Mouse (Mus musculus): Measurements from ENCODE around the gene Mkrn2. TPM values are rescaled to one million over a fixed set of nuclear protein-coding genes. Genes with fewer than 3 reads are reported as not detected.

The Mkrn2 gene
- polyA plus RNA-seq, 1 experiment: 42.8 TPM

- Histone ChIP-seq H3K27ac (ENCODE audit: insufficient read depth, low read length) (no peak overlapping the region), H3K36me3 (ENCODE audit: control insufficient read depth, insufficient read depth, low read length) (no peaks in the 10 kb centered on the region), H3K27me3 (ENCODE audit: control insufficient read depth, insufficient read depth, low read length) (no peaks in the 10 kb centered on the region), H3K4me3 (ENCODE audit: extremely low read depth, insufficient read depth, insufficient read length) (no peak overlapping the region), H3K4me1 (ENCODE audit: control insufficient read depth, insufficient read depth, insufficient read length) (no peaks in the 10 kb centered on the region; the same call in 1 of the 2 replicates)
- WGBS: 71% methylated on average over 5 of the region's 5 CpGs
- TF ChIP-seq POLR2A (IDR thresholded peaks at IDR 0.05; ENCODE audit: low read depth, low read length) (no peak), CTCF (IDR thresholded peaks at IDR 0.05; ENCODE audit: extremely low read depth, insufficient read depth, insufficient read length, insufficient replicate concordance) (no peak)
- no peak for DNase-seq (ENCODE audit: low read depth in 1 of 2, low spot score in 2 of 2)
Observed at GRCm38 (mm10) chr6:115577407-115577806, 24.3 kb upstream of the Mkrn2 start.

GRCm38 (mm10) chr6:115577941-115578340 lies 23.8 kb upstream of the Mkrn2 start:
- Histone ChIP-seq H3K4me1 (ENCODE audit: control insufficient read depth, insufficient read depth, insufficient read length) (peaks cover 2% of the 10 kb centered on the region; the same call in 1 of the 2 replicates), H3K27ac (ENCODE audit: insufficient read depth, low read length) (no peak overlapping the region), H3K27me3 (ENCODE audit: control insufficient read depth, insufficient read depth, low read length) (no peaks in the 10 kb centered on the region), H3K4me3 (ENCODE audit: extremely low read depth, insufficient read depth, insufficient read length) (no peak overlapping the region), H3K36me3 (ENCODE audit: control insufficient read depth, insufficient read depth, low read length) (no peaks in the 10 kb centered on the region)
- DNase-seq (ENCODE audit: low read depth in 1 of 2, low spot score in 2 of 2): no peak
- 92% methylated on average over 9 of the region's 9 CpGs for WGBS
- TF ChIP-seq CTCF (IDR thresholded peaks at IDR 0.05; ENCODE audit: extremely low read depth, insufficient read depth, insufficient read length, insufficient replicate concordance) (no peak), POLR2A (IDR thresholded peaks at IDR 0.05; ENCODE audit: low read depth, low read length) (no peak)

- no peak for DNase-seq (ENCODE audit: low read depth in 1 of 2, low spot score in 2 of 2)
- no peaks in the 10 kb centered on the region for H3K36me3 ChIP-seq (ENCODE audit: control insufficient read depth, insufficient read depth, low read length)
- no peaks in the 10 kb centered on the region for H3K27me3 ChIP-seq (ENCODE audit: control insufficient read depth, insufficient read depth, low read length)
- H3K27ac ChIP-seq (ENCODE audit: insufficient read depth, low read length): no peak overlapping the region
- peaks cover 5% of the 10 kb centered on the region; the same call in 1 of the 2 replicates for H3K4me1 ChIP-seq (ENCODE audit: control insufficient read depth, insufficient read depth, insufficient read length)
- H3K4me3 ChIP-seq (ENCODE audit: extremely low read depth, insufficient read depth, insufficient read length): no peak overlapping the region
- TF ChIP-seq POLR2A (IDR thresholded peaks at IDR 0.05; ENCODE audit: low read depth, low read length) (no peak), CTCF (IDR thresholded peaks at IDR 0.05; ENCODE audit: extremely low read depth, insufficient read depth, insufficient read length, insufficient replicate concordance) (no peak)
- WGBS: 72% methylated on average over 3 of the region's 3 CpGs
Observed at GRCm38 (mm10) chr6:115580810-115581209, 20.9 kb upstream of the Mkrn2 start.

GRCm38 (mm10) chr6:115582328-115583115 lies 19.2 kb upstream of the Mkrn2 start:
- Histone ChIP-seq H3K27ac (ENCODE audit: insufficient read depth, low read length) (no peak overlapping the region), H3K4me1 (ENCODE audit: control insufficient read depth, insufficient read depth, insufficient read length) (peaks cover 5% of the 10 kb centered on the region; the same call in 1 of the 2 replicates), H3K4me3 (ENCODE audit: extremely low read depth, insufficient read depth, insufficient read length) (no peak overlapping the region), H3K36me3 (ENCODE audit: control insufficient read depth, insufficient read depth, low read length) (no peaks in the 10 kb centered on the region), H3K27me3 (ENCODE audit: control insufficient read depth, insufficient read depth, low read length) (no peaks in the 10 kb centered on the region)
- no peak for TF ChIP-seq CTCF (IDR thresholded peaks at IDR 0.05; ENCODE audit: extremely low read depth, insufficient read depth, insufficient read length, insufficient replicate concordance)
- no peak for DNase-seq (ENCODE audit: low read depth in 1 of 2, low spot score in 2 of 2)
- WGBS: 53% methylated on average over 10 of the region's 10 CpGs

- H3K4me3 ChIP-seq (ENCODE audit: extremely low read depth, insufficient read depth, insufficient read length): no peak overlapping the region
- TF ChIP-seq CTCF (IDR thresholded peaks at IDR 0.05; ENCODE audit: extremely low read depth, insufficient read depth, insufficient read length, insufficient replicate concordance): no peak
- no peak for TF ChIP-seq POLR2A (IDR thresholded peaks at IDR 0.05; ENCODE audit: low read depth, low read length)
- H3K27me3 ChIP-seq (ENCODE audit: control insufficient read depth, insufficient read depth, low read length): no peaks in the 10 kb centered on the region
- 27% methylated on average over 6 of the region's 6 CpGs for WGBS
- H3K36me3 ChIP-seq (ENCODE audit: control insufficient read depth, insufficient read depth, low read length): no peaks in the 10 kb centered on the region
- H3K4me1 ChIP-seq (ENCODE audit: control insufficient read depth, insufficient read depth, insufficient read length): peaks cover 5% of the 10 kb centered on the region; the same call in 1 of the 2 replicates
- H3K27ac ChIP-seq (ENCODE audit: insufficient read depth, low read length): no peak overlapping the region
- DNase-seq (ENCODE audit: low read depth in 1 of 2, low spot score in 2 of 2): no peak
Observed at GRCm38 (mm10) chr6:115583430-115584125, 18.1 kb upstream of the Mkrn2 start.

GRCm38 (mm10) chr6:115584176-115584575 lies 17.5 kb upstream of the Mkrn2 start:
- no peaks in the 10 kb centered on the region for H3K36me3 ChIP-seq (ENCODE audit: control insufficient read depth, insufficient read depth, low read length)
- peaks cover 5% of the 10 kb centered on the region; the same call in 1 of the 2 replicates for H3K4me1 ChIP-seq (ENCODE audit: control insufficient read depth, insufficient read depth, insufficient read length)
- no peak overlapping the region for H3K27ac ChIP-seq (ENCODE audit: insufficient read depth, low read length)
- no peaks in the 10 kb centered on the region for H3K27me3 ChIP-seq (ENCODE audit: control insufficient read depth, insufficient read depth, low read length)
- WGBS: 58% methylated on average over 3 of the region's 3 CpGs
- H3K4me3 ChIP-seq (ENCODE audit: extremely low read depth, insufficient read depth, insufficient read length): no peak overlapping the region
- no peak for TF ChIP-seq CTCF (IDR thresholded peaks at IDR 0.05; ENCODE audit: extremely low read depth, insufficient read depth, insufficient read length, insufficient replicate concordance)
- DNase-seq (ENCODE audit: low read depth in 1 of 2, low spot score in 2 of 2): no peak

GRCm38 (mm10) chr6:115586321-115586720 lies 15.4 kb upstream of the Mkrn2 start:
- Histone ChIP-seq H3K4me3 (ENCODE audit: extremely low read depth, insufficient read depth, insufficient read length) (no peak overlapping the region), H3K27me3 (ENCODE audit: control insufficient read depth, insufficient read depth, low read length) (no peaks in the 10 kb centered on the region), H3K4me1 (ENCODE audit: control insufficient read depth, insufficient read depth, insufficient read length) (peaks cover 5% of the 10 kb centered on the region; the same call in 1 of the 2 replicates), H3K36me3 (ENCODE audit: control insufficient read depth, insufficient read depth, low read length) (no peaks in the 10 kb centered on the region), H3K27ac (ENCODE audit: insufficient read depth, low read length) (no peak overlapping the region)
- DNase-seq (ENCODE audit: low read depth in 1 of 2, low spot score in 2 of 2): no peak
- no peak for TF ChIP-seq POLR2A (IDR thresholded peaks at IDR 0.05; ENCODE audit: low read depth, low read length)
- no peak for TF ChIP-seq CTCF (IDR thresholded peaks at IDR 0.05; ENCODE audit: extremely low read depth, insufficient read depth, insufficient read length, insufficient replicate concordance)
- 87% methylated on average over 10 of the region's 10 CpGs for WGBS

Measured in spleen, adult 2 months (tissue).